Mouse (Mus musculus) retina, embryonic 14.5 days (tissue): ENCODE data around the gene Atp8a1.
A peak's percentile ranks its signal among the peaks of the same experiment; 100 is the strongest.

Experiments
- DNase-seq: peaks from one replicate; pipeline ENCODE4 v3.0.0-alpha.2; 2015; ENCODE audit warnings: low spot score

Atp8a1 gene

GRCm38 (mm10) chr5:67631261-67631660 is 216.0 kb downstream of the Atp8a1 start:
- no peak for DNase-seq

- DNase-seq: no peak
Measured at GRCm38 (mm10) chr5:67629861-67630260, 217.4 kb downstream of the Atp8a1 start.

- no peak for DNase-seq
Measured at GRCm38 (mm10) chr5:67629440-67629839, 217.8 kb downstream of the Atp8a1 start.

- no peak for DNase-seq
Measured at GRCm38 (mm10) chr5:67628180-67628940, 218.9 kb downstream of the Atp8a1 start.

- no peak for DNase-seq
Measured at GRCm38 (mm10) chr5:67621230-67621629, 226.0 kb downstream of the Atp8a1 start.

- DNase-seq: no peak
Measured at GRCm38 (mm10) chr5:67609520-67609837, 237.8 kb downstream of the Atp8a1 start.

DNA sequence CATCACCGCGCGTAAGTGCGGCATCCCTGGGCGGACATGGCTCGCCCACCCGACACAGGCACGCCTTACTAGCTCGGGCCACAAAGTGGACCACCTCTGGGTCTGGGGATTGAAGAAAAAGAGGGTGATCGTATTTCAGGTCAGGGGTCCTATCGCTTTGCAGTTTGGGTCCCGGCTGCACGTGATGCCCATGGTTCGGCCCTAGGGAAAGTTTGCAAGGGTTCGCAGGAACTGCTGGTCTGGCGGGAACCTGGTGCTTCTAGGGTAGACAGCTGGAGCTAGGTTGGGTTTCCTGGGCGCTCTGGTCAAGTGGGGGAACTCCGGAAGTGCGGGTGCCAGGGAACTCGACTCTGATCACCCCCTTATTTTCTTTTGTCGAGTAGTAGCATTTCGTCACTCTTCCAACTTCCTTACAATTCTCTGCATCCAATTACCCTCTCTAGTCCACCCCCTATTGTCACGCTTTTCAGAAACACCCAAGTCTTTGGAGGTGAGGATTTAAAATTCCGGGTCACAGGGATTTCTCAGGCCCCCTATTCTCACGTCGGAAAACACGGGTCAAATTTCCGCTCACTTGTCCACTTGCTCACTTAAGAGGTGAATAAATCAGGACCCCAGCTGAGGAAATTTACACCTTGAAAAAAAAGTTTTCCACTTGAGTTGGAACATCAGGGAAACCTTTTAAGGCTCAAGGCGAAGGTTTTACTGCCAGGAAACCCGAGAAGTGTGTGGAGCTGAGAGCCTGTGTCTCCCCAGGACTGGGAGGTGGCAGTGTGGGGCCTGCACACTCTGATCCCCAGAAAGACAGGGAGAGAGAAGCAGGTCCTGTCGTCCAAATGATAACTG is 238.3 kb downstream of the Atp8a1 start:
- no peak for DNase-seq

DNA sequence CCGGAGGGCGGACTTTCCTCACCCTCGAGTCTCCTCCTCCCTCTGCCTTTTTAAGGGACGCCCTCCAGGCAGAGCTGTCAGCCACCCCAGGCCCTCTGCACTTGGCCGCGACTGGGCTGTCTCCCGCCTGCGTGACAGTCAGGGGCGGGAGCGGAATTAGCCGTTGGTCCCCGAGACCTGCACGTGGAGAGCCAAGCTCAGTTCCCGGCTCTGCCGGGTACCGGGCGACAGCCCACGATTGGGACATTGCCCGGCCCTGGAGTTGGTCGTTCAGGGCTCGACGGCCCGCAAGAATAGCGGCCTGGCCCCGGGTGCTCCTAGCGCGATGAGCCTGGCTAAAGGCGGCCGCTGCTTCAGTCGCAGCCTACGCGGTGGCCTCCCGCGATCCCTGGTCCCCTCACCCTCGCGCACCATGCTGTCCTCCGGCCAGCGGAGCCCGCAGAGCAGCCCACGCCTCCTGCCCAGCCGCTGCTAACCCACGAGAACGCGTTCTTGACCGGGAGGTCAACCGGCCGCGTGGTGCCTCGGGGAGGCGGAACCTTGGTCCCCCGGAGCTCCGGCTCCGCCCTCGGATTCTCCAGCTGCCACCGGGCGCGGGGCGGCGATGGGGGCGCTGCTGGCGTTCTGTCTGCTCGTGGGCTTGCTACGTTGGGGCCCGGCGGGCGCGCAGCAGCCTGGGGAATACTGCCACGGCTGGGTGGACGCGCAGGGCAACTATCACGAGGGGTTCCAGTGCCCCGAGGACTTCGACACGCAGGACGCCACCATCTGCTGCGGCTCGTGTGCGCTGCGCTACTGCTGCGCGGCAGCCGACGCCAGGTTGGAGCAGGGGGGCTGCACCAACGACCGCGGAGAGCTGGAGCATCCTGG is 239.2 kb downstream of the Atp8a1 start, which contains the start of gene Shisa3:
Shisa3 (plus strand) TSS at position 79 of the 870 bp plus-strand sequence.
- DNase-seq: peak; percentile 70

- DNase-seq: peak; percentile 64
Measured at GRCm38 (mm10) chr5:67606916-67607803, 240.1 kb downstream of the Atp8a1 start.

DNA sequence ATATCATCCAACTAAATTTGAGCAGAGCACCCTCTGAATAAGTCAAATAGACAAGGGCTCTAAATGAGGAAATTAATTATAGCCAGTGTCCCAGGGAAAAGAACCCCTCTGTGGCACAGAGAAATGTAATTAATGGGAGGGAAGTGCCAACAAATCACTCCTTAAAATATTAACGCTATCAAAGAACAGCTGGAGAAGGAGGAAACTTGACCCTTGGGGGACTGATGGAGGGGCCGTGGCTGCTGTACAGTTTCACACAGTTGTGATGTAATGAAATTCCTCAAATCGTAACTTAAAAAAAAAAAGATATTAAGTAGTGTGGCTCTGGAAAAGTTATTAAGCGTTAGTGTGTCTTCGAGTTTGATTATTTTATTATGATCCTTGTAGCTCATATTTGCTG is 241.3 kb downstream of the Atp8a1 start:
- peak; percentile 30 for DNase-seq

GRCm38 (mm10) chr5:67599935-67600334 is 247.3 kb downstream of the Atp8a1 start:
- DNase-seq: no peak

- no peak for DNase-seq
Measured at GRCm38 (mm10) chr5:67595629-67596028, 251.6 kb downstream of the Atp8a1 start.

GRCm38 (mm10) chr5:67595070-67595469 is 252.2 kb downstream of the Atp8a1 start:
- no peak for DNase-seq

DNA sequence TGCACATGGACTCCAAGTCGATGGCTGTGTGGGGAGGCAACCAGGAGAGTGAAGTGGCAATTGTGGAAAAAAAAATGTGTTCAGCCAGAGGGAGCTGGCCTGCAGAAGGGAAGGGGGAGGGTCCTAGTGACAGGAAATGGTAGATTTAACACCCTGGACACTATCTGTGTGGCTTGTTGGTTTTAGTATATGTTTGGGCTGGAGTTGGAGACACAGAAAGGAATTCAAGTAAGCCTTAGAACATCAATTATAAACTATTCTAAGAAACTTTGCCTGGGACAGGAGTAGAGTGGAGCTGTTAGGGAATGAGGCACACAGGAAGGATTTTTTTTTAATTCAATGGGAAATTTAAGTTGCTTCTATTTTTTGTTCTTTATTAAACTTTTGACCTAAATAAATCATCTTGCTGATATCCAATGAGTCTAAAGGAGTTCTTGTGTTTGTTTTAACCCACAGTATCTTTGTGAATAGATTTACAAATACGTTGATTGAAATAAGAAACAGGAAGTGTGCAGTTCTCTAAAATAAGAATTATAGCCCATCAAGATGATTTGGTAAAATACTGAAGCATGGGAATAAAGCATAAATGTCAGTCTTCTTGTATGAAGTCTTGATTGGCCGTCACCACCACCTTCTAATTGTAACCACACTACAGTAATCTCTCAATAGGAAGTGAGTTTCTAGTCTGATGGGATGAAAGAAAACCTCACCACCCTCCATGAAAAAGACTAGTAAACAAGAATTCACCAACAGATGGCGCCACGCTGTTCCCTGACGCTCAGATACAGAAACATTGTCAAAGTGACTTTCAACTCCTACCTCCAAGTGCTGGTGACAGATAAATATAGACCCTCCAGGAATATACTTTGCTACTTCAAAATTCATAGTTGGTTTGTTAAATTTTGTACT is 267.3 kb downstream of the Atp8a1 start:
- peak; percentile 44 for DNase-seq

- DNase-seq: no peak
Measured at GRCm38 (mm10) chr5:67575705-67576104, 271.5 kb downstream of the Atp8a1 start.

- DNase-seq: no peak
Measured at GRCm38 (mm10) chr5:67574039-67574438, 273.2 kb downstream of the Atp8a1 start.

DNA sequence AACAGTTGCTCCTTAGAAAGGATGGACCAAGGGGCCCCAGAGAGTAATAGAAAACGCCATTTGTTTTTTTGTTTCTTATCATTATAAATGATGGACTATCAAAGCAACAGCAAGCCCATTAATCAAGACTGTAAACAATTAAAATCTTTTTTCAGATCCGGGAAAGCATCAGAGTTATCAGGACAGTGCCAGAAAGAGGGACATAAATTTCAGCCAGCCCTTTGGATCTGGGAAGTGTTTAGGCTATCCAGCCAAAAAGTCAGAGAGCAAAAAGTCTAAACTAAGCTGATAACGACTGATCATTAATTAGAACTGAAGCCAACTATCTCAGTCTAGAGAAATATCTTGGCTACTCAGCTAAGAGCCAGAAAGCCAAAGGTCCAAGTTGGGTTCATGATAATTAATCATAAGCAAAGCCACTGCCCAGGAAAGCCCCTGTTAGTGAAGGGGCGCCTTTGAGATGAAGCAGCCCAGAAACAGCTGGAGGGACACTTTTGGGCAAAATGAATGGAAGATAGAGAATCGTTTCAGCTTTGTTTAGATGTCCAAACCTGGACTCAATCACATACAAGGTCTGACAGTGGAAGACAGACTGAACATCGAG is 274.6 kb downstream of the Atp8a1 start:
- no peak for DNase-seq
